Mouse (Mus musculus) stomach, embryonic 15.5 days (tissue): Measurements from ENCODE around the gene Iqcf5. TPM values are rescaled to one million over a fixed set of nuclear protein-coding genes. Genes with fewer than 3 reads are reported as not detected.
"Not testable (repeated sequence)": the region's sequence is repeated elsewhere in the genome, so short reads cannot be mapped to it uniquely, and the experiment has no call there.

Source experiments
- ATAC-seq: fragments of 200-750 bp; cut with Nextera tagmentation; 2 replicates; pipeline ENCODE4 v1.8.0; 2017; ENCODE audit warnings: low read depth, moderate number of reproducible peaks, moderate TSS enrichment; ENCODE audit not compliant: insufficient read depth, low FRiP score
- H3K27ac ChIP-seq: fragments of 300-500 bp; sonication (generic); 2 replicates; pipeline ENCODE4 v1.5.1; 2015; ENCODE audit warnings: mild to moderate bottlenecking, inconsistent platforms
- H3K27me3 ChIP-seq: fragments of 300-500 bp; sonication (generic); replicated peaks from 2 replicates; pipeline ENCODE4 v1.6.1; 2015; ENCODE audit warnings: inconsistent platforms
- H3K36me3 ChIP-seq: fragments of 300-500 bp; sonication (generic); 2 replicates; pipeline ENCODE4 v1.6.1; 2015; ENCODE audit warnings: inconsistent platforms
- H3K4me1 ChIP-seq: fragments of 300-500 bp; sonication (generic); 2 replicates; pipeline ENCODE4 v1.6.1; 2015; ENCODE audit warnings: inconsistent platforms
- H3K4me2 ChIP-seq: fragments of 300-500 bp; sonication (generic); 2 replicates; pipeline ENCODE4 v1.6.1; 2015; ENCODE audit warnings: mild to moderate bottlenecking, inconsistent platforms
- H3K4me3 ChIP-seq: fragments of 300-500 bp; sonication (generic); replicated peaks from 2 replicates; pipeline ENCODE4 v1.5.1; 2015; ENCODE audit warnings: inconsistent platforms
- H3K9ac ChIP-seq: fragments of 300-500 bp; sonication (generic); 2 replicates; pipeline ENCODE4 v1.6.1; 2015; ENCODE audit warnings: inconsistent platforms
- H3K9me3 ChIP-seq: fragments of 300-500 bp; sonication (generic); 2 replicates; pipeline ENCODE4 v1.6.1; 2016; ENCODE audit warnings: inconsistent platforms
- WGBS: fragments of 180-500 bp; shearing (Covaris S2); methylation state at CpG from one replicate; pipeline ENCODE4 v1.1.7; 2015; 5-methylcytosine and 5-hydroxymethylcytosine counted together
- polyA plus RNA-seq: library from polyadenylated mRNA; unstranded; fragments of >200 nt; fragmentation: Nextera tagmentation; extraction: Ambion mirVana; gene quantifications from 2 replicates; pipeline ENCODE4 v1.2.1, GENCODE M21; 2015

Gene Iqcf5
- polyA plus RNA-seq, 1 experiment from 2014 or later = not detected

DNA sequence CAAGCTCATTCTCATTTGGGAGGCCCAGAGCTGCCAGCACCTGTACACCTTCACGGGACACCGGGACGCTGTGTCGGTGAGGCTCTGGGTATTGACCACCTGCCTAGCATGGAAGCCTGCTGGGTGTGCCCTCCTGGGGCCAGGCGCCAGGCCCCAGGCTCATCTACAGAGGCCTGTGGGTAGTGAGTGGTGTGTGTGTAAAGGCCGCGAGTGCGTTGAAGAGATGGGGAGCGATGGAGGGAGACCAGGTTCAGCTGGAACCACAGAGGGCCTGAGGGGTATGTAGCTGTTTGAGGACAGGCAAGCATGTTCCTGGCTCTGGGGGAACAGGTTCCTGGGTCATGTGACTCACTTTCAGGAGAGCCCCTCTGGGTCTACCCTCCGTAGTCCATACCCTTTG lies 31.2 kb upstream of the Iqcf5 start:
- no peak overlapping the region for H3K4me3 ChIP-seq
- H3K36me3 ChIP-seq = peaks cover 28% of the 10 kb centered on the region
- H3K27ac ChIP-seq = no peak overlapping the region
- H3K9ac ChIP-seq = no peak overlapping the region
- no peaks in the 10 kb centered on the region for H3K27me3 ChIP-seq
- H3K4me2 ChIP-seq = no peak overlapping the region
- peaks cover 6% of the 10 kb centered on the region for H3K4me1 ChIP-seq
- H3K9me3 ChIP-seq = no peaks in the 10 kb centered on the region
- 95% methylated on average over 10 of the region's 10 CpGs for WGBS
- no peak for ATAC-seq

DNA sequence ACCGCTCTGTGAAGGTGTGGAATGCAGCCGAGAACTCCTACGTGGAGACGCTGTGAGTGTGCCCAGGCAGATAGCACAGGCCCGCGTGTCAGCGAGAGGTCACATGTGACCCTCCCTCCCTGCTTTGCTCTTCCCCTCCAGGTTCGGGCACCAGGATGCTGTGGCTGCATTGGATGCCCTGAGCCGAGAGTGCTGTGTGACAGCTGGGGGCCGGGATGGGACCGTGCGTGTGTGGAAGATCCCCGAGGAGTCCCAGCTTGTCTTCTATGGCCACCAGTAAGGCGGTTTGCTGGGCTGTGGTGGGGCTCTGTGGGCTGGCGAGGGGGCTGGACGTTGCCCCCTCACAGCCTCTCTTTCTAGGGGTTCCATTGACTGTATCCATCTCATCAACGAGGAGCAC lies 30.8 kb upstream of the Iqcf5 start:
- no peak overlapping the region for H3K4me3 ChIP-seq
- no peak for ATAC-seq
- H3K9me3 ChIP-seq = no peaks in the 10 kb centered on the region
- H3K9ac ChIP-seq = no peak overlapping the region
- no peaks in the 10 kb centered on the region for H3K27me3 ChIP-seq
- H3K4me2 ChIP-seq = no peak overlapping the region
- WGBS = 89% methylated on average over 17 of the region's 17 CpGs
- H3K36me3 ChIP-seq = peaks cover 28% of the 10 kb centered on the region
- H3K27ac ChIP-seq = no peak overlapping the region
- H3K4me1 ChIP-seq = 0 out of 2 replicates have a peak, but pooled peaks cover 3% of the 10 kb centered on the region

DNA sequence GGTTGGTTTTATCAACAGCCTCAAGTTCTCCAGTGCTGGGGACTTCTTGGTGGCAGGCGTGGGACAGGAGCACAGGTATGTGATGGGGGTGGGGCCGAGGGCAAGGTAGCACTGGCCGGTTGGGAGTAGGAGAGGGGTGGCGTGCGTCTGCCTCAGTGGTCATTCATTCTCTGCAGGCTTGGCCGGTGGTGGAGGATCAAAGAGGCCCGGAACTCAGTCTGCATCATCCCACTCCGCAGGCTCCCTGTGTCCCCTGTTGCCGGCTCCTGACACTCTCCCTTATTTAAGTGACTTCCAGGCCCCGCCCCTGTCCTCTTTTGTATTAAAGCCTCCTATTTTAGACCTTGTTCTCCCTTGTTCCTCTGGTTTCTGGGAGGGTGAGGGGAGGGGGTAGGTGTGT lies 29.3 kb upstream of the Iqcf5 start:
- Histone ChIP-seq H3K4me1 (no peaks in the 10 kb centered on the region), H3K27me3 (no peaks in the 10 kb centered on the region), H3K36me3 (peaks cover 28% of the 10 kb centered on the region), H3K27ac (no peak overlapping the region), H3K9me3 (no peaks in the 10 kb centered on the region), H3K9ac (no peak overlapping the region), H3K4me2 (no peak overlapping the region), H3K4me3 (no peak overlapping the region)
- ATAC-seq = no peak
- 74% methylated on average over 10 of the region's 10 CpGs for WGBS

DNA sequence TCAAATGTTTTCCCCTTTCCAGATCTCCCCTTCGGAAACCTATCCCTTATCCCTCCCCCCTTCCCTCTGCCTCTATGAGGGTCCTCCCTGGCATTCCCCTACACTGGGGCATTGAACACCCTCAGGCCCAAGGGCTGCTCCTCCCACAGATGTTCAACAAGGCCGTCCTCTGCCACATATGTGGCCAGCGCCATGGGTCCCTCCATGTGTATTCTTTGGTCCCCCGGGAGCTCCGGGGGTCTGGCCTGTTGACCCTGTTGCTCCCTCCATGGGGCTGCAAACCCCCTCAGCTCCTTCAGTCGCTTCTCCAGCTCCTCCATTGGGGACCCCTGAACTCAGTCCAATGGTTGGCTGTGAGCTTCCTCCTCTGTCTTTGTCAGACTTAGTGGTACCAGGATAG lies 26.8 kb upstream of the Iqcf5 start:
- not testable (repeated sequence) for H3K9ac ChIP-seq, H3K27ac ChIP-seq, H3K4me3 ChIP-seq, ATAC-seq, H3K4me2 ChIP-seq, H3K4me1 ChIP-seq, H3K27me3 ChIP-seq, H3K9me3 ChIP-seq
- WGBS = 81% methylated on average over 6 of the region's 6 CpGs
- peaks cover 19% of the 10 kb centered on the region for H3K36me3 ChIP-seq

DNA sequence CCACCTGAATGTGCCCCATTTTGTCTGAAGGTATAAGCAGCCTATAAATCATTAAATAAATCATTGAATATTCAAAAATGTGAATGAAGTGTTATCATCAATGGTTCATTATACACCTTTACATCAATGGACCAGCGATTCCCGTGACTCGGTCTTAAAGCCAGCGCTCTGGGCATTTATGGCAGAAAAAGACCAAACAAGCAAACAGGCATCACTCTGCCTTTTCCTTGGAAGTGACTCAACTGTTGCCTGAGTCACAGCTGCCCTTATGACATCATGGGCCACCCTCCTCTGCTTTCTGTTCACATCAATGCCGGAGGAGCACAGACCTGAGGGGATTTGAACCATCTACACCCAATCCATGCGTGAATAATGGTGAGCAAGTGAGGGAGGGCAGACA lies 14.7 kb upstream of the Iqcf5 start, which contains the start of gene Iqcf1:
Iqcf1 (plus strand) TSS at position 301 of the 400 bp plus-strand sequence.
- Histone ChIP-seq H3K27ac (no peak within 1 kb of the TSS), H3K4me3 (no peak within 1 kb of the TSS), H3K36me3 (no peaks in the 10 kb centered on the region), H3K9me3 (no peaks in the 10 kb centered on the region), H3K27me3 (no peaks in the 10 kb centered on the region), H3K4me1 (no peaks in the 10 kb centered on the region), H3K9ac (no peak within 1 kb of the TSS), H3K4me2 (no peak within 1 kb of the TSS)
- no peak for ATAC-seq
- 91% methylated on average over 6 of the region's 6 CpGs for WGBS

DNA sequence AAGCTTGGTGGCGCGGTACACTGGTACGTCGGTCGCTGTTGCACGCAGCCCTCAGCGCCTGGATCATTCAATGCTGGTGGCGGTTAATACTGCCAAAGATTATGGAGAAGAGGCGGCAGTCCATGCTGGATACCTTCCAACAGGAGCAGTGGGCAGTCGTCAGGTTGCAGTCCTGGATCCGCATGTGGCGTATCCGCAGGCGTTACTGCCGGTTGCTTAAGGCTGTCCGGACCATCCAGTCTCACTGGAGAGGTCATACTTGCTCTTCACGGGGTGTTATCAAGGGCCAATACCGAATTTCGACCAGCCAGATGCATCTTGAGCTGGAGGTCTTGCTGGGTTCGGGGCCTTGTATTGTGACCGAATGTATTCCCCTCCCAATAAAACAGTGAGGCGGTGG lies 12.5 kb upstream of the Iqcf5 start:
- no peaks in the 10 kb centered on the region for H3K9me3 ChIP-seq
- no peak overlapping the region for H3K9ac ChIP-seq
- H3K27ac ChIP-seq = no peak overlapping the region
- no peaks in the 10 kb centered on the region for H3K27me3 ChIP-seq
- no peak overlapping the region for H3K4me3 ChIP-seq
- H3K4me1 ChIP-seq = no peaks in the 10 kb centered on the region
- WGBS = 84% methylated on average over 22 of the region's 22 CpGs
- ATAC-seq = no peak
- H3K4me2 ChIP-seq = no peak overlapping the region
- H3K36me3 ChIP-seq = no peaks in the 10 kb centered on the region

DNA sequence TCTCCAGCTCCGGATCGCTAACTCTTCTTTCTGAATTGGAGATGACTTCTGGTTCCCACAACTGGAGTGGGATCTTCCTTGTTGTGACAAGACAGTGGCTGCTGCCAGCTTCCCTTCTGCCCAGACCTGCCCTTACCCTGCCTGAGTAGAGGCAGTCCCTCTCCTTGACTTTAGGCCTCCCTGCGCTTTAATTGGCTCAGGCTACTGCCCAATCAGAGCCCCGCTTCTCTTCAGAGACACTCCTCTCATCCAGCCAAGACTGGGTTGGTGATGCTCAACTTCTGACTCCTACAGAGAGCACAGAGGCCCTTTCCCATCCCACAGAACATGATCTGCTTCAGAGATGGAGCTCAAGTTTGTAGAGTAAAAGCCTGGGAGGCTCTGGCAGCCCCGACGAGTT lies 10.1 kb upstream of the Iqcf5 start:
- ATAC-seq = no peak
- Histone ChIP-seq H3K9me3 (no peaks in the 10 kb centered on the region), H3K27me3 (no peaks in the 10 kb centered on the region), H3K4me1 (no peaks in the 10 kb centered on the region), H3K4me2 (no peak overlapping the region), H3K4me3 (no peak overlapping the region), H3K27ac (no peak overlapping the region), H3K9ac (no peak overlapping the region), H3K36me3 (no peaks in the 10 kb centered on the region)
- 78% methylated on average over 6 of the region's 6 CpGs for WGBS

DNA sequence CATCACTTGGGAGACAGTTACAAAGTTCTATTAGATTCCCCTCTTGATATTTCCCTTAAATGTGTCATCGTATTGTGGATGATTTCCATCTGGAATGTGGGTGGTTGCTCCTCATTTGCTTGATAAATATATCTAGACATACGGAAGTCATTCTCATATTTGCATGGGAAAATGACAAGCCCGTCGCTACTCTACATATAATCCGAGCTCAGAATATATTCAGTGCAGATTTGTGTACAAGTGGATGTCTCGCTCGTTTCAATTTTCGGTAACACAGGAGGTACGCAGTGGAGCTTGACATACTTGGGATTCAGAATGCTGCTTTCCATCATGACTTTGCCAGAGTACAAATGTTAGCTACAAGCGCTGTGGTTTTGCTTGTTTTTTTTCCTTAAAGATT lies 5.0 kb upstream of the Iqcf5 start:
- H3K27ac ChIP-seq = no peak overlapping the region
- no peaks in the 10 kb centered on the region for H3K27me3 ChIP-seq
- H3K4me3 ChIP-seq = no peak overlapping the region
- H3K4me1 ChIP-seq = no peaks in the 10 kb centered on the region
- no peak overlapping the region for H3K9ac ChIP-seq
- H3K36me3 ChIP-seq = no peaks in the 10 kb centered on the region
- WGBS = 90% methylated on average over 10 of the region's 10 CpGs
- ATAC-seq = no peak
- no peaks in the 10 kb centered on the region for H3K9me3 ChIP-seq
- H3K4me2 ChIP-seq = no peak overlapping the region

DNA sequence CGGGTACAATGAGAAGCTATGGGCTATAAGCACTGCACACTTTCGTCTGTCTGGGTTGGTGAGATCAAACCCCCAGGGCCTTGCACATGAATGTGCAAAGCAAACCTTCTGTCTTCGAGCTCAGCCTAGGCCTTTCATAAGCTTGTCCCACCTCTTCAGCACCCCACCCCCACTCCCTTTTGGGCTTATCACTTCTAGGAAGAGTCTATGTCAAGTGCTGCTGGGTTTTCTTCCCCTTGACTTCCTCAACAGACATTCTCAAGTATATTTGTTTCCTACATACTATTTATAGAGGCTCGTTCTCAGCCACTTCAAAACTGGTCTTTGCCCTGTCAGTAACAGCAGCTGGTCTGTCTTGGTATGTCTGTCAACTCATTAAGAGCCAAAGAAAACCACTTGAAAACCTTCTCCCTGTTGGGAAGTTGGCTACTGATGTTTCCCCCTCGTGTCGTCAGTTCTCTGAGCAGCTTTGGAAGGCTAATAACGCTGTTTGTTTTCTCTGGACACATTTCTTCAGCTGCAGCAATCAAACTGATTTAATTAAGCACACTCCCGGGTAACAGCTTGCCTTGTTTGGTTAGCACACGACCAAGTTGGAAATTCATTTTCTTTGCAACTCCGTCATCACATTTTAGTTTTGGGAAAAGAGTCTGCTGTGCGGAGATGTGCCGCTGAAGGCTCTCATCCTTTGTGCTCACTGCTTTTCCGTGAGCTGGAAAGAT lies 1.5 kb upstream of the Iqcf5 start:
- no peaks in the 10 kb centered on the region for H3K27me3 ChIP-seq
- H3K9ac ChIP-seq = no peak overlapping the region
- H3K36me3 ChIP-seq = no peaks in the 10 kb centered on the region
- no peak overlapping the region for H3K27ac ChIP-seq
- no peak overlapping the region for H3K4me3 ChIP-seq
- no peaks in the 10 kb centered on the region for H3K4me1 ChIP-seq
- ATAC-seq = no peak
- H3K4me2 ChIP-seq = no peak overlapping the region
- no peaks in the 10 kb centered on the region for H3K9me3 ChIP-seq
- WGBS = 60% methylated on average over 13 of the region's 13 CpGs

DNA sequence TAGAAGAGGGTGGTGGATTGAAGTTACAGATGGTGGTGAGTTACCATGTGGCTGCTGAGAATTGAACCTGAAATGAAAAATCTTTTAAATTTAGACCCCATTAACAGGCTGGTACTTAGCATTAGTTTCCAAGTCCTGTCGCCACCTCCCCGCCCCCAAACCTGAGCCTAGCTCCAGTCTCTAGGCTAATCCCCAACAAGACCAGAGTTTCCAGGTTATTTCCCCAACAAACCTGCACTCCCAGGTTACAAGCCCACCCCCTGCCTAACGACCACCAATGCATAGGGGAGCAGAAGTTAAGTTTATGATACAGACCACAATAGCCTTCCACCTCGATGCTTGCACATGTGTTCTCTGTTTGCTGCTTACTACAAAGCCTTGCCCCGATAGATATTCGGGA lies 807 bp upstream of the Iqcf5 start:
- no peaks in the 10 kb centered on the region for H3K4me1 ChIP-seq
- no peaks in the 10 kb centered on the region for H3K9me3 ChIP-seq
- H3K4me2 ChIP-seq = no peak overlapping the region
- H3K27me3 ChIP-seq = no peaks in the 10 kb centered on the region
- ATAC-seq = no peak
- 73% methylated on average over 6 of the region's 6 CpGs for WGBS
- H3K27ac ChIP-seq = no peak overlapping the region
- H3K4me3 ChIP-seq = no peak overlapping the region
- no peak overlapping the region for H3K9ac ChIP-seq
- H3K36me3 ChIP-seq = no peaks in the 10 kb centered on the region

DNA sequence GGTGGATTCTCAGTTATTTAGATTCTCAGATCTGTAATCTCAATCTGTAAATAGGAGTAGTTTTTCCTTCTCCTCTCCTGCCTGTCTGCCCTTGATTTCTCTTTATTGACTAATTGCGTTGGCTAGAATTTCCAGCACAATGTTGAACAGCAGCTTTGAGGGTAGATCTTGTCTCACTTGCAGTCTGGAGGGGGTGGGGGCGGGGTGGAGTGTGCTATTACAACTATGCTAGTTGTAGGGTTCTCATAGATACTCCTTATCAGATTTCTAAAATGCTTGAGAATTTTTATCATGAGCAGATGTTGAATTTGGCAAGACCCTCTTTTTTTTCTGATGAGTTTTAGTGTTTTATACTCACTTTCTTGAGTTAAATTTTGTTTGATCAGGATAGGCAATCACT lies 5.1 kb downstream of the Iqcf5 start:
- no peaks in the 10 kb centered on the region for H3K4me1 ChIP-seq
- H3K9ac ChIP-seq = no peak overlapping the region
- H3K36me3 ChIP-seq = no peaks in the 10 kb centered on the region
- H3K27ac ChIP-seq = no peak overlapping the region
- H3K4me2 ChIP-seq = no peak overlapping the region
- no peak for ATAC-seq
- no peaks in the 10 kb centered on the region for H3K27me3 ChIP-seq
- no peaks in the 10 kb centered on the region for H3K9me3 ChIP-seq
- WGBS = 63% methylated on average over 2 of the region's 2 CpGs
- H3K4me3 ChIP-seq = no peak overlapping the region

DNA sequence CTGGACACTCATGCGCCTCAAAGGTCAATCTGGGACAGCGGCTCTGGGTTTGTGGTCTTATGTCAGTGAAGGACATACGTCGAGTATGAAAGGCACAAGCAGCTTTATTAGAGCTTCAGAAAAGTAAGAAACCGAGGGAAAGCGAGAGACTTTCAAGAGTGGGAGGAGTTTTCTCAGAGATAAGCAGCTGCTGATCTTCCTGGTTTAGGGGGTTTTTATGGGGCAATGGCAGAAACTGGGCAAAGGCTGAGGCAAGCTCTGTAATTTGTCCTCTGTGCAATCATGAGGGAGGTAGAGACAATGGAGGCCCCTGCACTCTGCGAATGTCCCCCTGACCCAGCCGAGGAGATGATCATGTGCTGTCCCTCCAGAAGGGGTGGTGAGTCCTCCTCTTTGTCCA lies 5.5 kb downstream of the Iqcf5 start:
- no peak for ATAC-seq

DNA sequence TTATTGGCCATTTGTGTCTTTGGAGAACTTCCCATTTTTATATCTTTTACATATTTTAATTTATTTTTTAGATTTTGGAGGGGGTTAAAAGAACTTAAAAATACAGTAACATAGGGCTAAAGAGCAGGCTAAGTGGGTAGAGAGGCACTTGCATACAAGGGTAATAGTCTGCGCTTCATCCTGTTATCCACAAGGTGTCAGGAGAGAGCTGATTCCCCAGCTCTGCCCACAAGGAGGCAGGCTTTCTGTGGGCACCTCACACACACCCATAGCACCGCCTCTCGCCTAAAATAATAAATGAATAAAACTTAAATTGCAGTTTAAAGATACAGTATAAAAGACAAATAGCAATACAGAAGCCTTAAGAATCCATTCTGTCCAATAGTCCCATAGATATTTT lies 17.5 kb downstream of the Iqcf5 start:
- WGBS = 38% methylated on average over 3 of the region's 3 CpGs
- no peak for ATAC-seq

More for the DNA sequence above, 5.5 kb downstream of the Iqcf5 start:
- Histone ChIP-seq H3K4me3 (no peak overlapping the region), H3K4me1 (no peaks in the 10 kb centered on the region), H3K27ac (no peak overlapping the region), H3K4me2 (no peak overlapping the region), H3K27me3 (no peaks in the 10 kb centered on the region), H3K36me3 (no peaks in the 10 kb centered on the region), H3K9ac (no peak overlapping the region), H3K9me3 (no peaks in the 10 kb centered on the region)
- 73% methylated on average over 8 of the region's 8 CpGs for WGBS

More for the DNA sequence above, 17.5 kb downstream of the Iqcf5 start:
- Histone ChIP-seq H3K4me1 (no peaks in the 10 kb centered on the region), H3K27me3 (no peaks in the 10 kb centered on the region), H3K9me3 (no peaks in the 10 kb centered on the region), H3K4me3 (no peak overlapping the region), H3K4me2 (no peak overlapping the region), H3K27ac (no peak overlapping the region), H3K9ac (no peak overlapping the region), H3K36me3 (no peaks in the 10 kb centered on the region)
